Mouse (Mus musculus) liver, embryonic 15.5 days (tissue): ENCODE measurements around the gene Tmem30a. TPM values are rescaled to one million over a fixed set of nuclear protein-coding genes. Genes with fewer than 3 reads are reported as not detected.

Experiments used
- ATAC-seq: fragments of 200-750 bp; cut with Nextera tagmentation; 2 replicates; pipeline ENCODE4 v1.8.0; 2017; ENCODE audit warnings: moderate number of reproducible peaks, mild to moderate bottlenecking, moderate library complexity; ENCODE audit not compliant: insufficient read depth
- H3K27ac ChIP-seq: fragments of 300-500 bp; sonication (generic); replicated peaks from 2 replicates; pipeline ENCODE4 v1.5.1; 2015; ENCODE audit warnings: mild to moderate bottlenecking, inconsistent platforms
- H3K27me3 ChIP-seq: fragments of 300-500 bp; sonication (generic); 2 replicates; pipeline ENCODE4 v1.6.1; 2015; ENCODE audit warnings: mild to moderate bottlenecking, inconsistent platforms
- H3K36me3 ChIP-seq: fragments of 300-500 bp; sonication (generic); replicated peaks from 2 replicates; pipeline ENCODE4 v1.6.1; 2015; ENCODE audit warnings: moderate library complexity, mild to moderate bottlenecking, inconsistent platforms
- H3K4me1 ChIP-seq: fragments of 300-500 bp; sonication (generic); replicated peaks from 2 replicates; pipeline ENCODE4 v1.6.1; 2015; ENCODE audit warnings: inconsistent platforms
- H3K4me2 ChIP-seq: fragments of 300-500 bp; sonication (generic); 2 replicates; pipeline ENCODE4 v1.6.1; 2015; ENCODE audit warnings: moderate library complexity, mild to moderate bottlenecking, inconsistent platforms
- H3K4me3 ChIP-seq: fragments of 300-500 bp; sonication (generic); replicated peaks from 2 replicates; pipeline ENCODE4 v1.5.1; 2015; ENCODE audit warnings: mild to moderate bottlenecking, inconsistent platforms
- H3K9ac ChIP-seq: fragments of 300-500 bp; sonication (generic); 2 replicates; pipeline ENCODE4 v1.6.1; 2015; ENCODE audit warnings: moderate library complexity, mild to moderate bottlenecking, inconsistent platforms
- H3K9me3 ChIP-seq: fragments of 300-500 bp; sonication (generic); replicated peaks from 2 replicates; pipeline ENCODE4 v1.6.1; 2016; ENCODE audit warnings: inconsistent platforms
- WGBS: fragments of 180-500 bp; shearing (Covaris S2); methylation state at CpG from one replicate; pipeline ENCODE4 v1.1.7; 2015; ENCODE audit warnings: mixed read lengths; ENCODE audit not compliant: insufficient replicate concordance; 5-methylcytosine and 5-hydroxymethylcytosine counted together
- polyA plus RNA-seq: library from polyadenylated mRNA; unstranded; fragments of >200 nt; fragmentation: Nextera tagmentation; extraction: Ambion mirVana; gene quantifications from 2 replicates; pipeline ENCODE4 v1.2.1, GENCODE M21; 2015

The Tmem30a gene
- polyA plus RNA-seq, 1 experiment from 2014 or later: 36.6 TPM

GRCm38 (mm10) chr9:79745036-79745435 is 48.3 kb downstream of the Tmem30a start:
- Histone ChIP-seq H3K4me1 (no peaks in the 10 kb centered on the region), H3K4me2 (no peak overlapping the region), H3K9me3 (no peaks in the 10 kb centered on the region), H3K4me3 (no peak overlapping the region), H3K27me3 (no peaks in the 10 kb centered on the region), H3K36me3 (no peaks in the 10 kb centered on the region), H3K27ac (no peak overlapping the region), H3K9ac (no peak overlapping the region)
- ATAC-seq: no peak
- 62% methylated on average over 4 of the region's 4 CpGs for WGBS

GRCm38 (mm10) chr9:79735608-79736007 is 57.7 kb downstream of the Tmem30a start:
- ATAC-seq: no peak

GRCm38 (mm10) chr9:79730301-79730700 is 63.0 kb downstream of the Tmem30a start:
- no peak overlapping the region for H3K27ac ChIP-seq
- WGBS: 56% methylated on average over 5 of the region's 5 CpGs
- no peaks in the 10 kb centered on the region for H3K36me3 ChIP-seq
- H3K9me3 ChIP-seq: no peaks in the 10 kb centered on the region
- no peak for ATAC-seq
- H3K4me1 ChIP-seq: no peaks in the 10 kb centered on the region
- H3K9ac ChIP-seq: no peak overlapping the region
- no peak overlapping the region for H3K4me3 ChIP-seq
- H3K27me3 ChIP-seq: no peaks in the 10 kb centered on the region
- H3K4me2 ChIP-seq: no peak overlapping the region

More at GRCm38 (mm10) chr9:79735608-79736007, 57.7 kb downstream of the Tmem30a start:
- H3K4me2 ChIP-seq: no peak overlapping the region
- no peaks in the 10 kb centered on the region for H3K4me1 ChIP-seq
- H3K9me3 ChIP-seq: no peaks in the 10 kb centered on the region
- no peaks in the 10 kb centered on the region for H3K36me3 ChIP-seq
- H3K4me3 ChIP-seq: no peak overlapping the region
- WGBS: 63% methylated on average over 6 of the region's 6 CpGs
- H3K27me3 ChIP-seq: no peaks in the 10 kb centered on the region
- no peak overlapping the region for H3K9ac ChIP-seq
- no peak overlapping the region for H3K27ac ChIP-seq

DNA sequence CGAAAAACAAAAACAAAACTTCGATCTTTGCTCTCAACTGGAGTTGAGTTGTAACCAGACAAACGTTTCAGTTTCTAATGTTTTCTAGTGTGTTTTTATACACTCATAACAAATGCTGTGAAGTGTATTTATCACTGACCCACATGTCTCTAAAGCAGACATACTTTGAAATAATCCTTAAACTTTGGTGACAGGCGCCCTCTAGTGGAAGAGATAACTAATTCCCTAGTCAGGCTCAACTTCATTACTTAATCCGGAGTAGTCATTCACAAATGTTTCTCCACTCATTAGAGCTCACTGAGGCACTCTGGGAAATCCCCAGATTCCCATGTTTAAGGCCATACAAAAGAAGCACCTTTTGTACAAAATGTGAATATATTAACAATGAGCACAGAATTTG is 70.2 kb downstream of the Tmem30a start:
- H3K27ac ChIP-seq: no peak overlapping the region
- ATAC-seq: no peak
- no peaks in the 10 kb centered on the region for H3K36me3 ChIP-seq
- no peaks in the 10 kb centered on the region for H3K9me3 ChIP-seq
- H3K27me3 ChIP-seq: peaks cover 44% of the 10 kb centered on the region
- 27% methylated on average over 5 of the region's 5 CpGs for WGBS
- H3K4me2 ChIP-seq: no peak overlapping the region
- H3K4me3 ChIP-seq: no peak overlapping the region
- H3K9ac ChIP-seq: no peak overlapping the region
- peaks cover 7% of the 10 kb centered on the region; the same call in 1 of the 2 replicates for H3K4me1 ChIP-seq

GRCm38 (mm10) chr9:79721056-79721455 is 72.3 kb downstream of the Tmem30a start:
- no peak overlapping the region for H3K4me2 ChIP-seq
- H3K4me1 ChIP-seq: peaks cover 7% of the 10 kb centered on the region; the same call in 1 of the 2 replicates
- no peak overlapping the region for H3K4me3 ChIP-seq
- H3K27me3 ChIP-seq: peaks cover 59% of the 10 kb centered on the region
- H3K9me3 ChIP-seq: no peaks in the 10 kb centered on the region
- H3K36me3 ChIP-seq: no peaks in the 10 kb centered on the region
- no peak overlapping the region for H3K27ac ChIP-seq
- no peak overlapping the region for H3K9ac ChIP-seq
- 7% methylated on average over 9 of the region's 9 CpGs for WGBS
- no peak for ATAC-seq

DNA sequence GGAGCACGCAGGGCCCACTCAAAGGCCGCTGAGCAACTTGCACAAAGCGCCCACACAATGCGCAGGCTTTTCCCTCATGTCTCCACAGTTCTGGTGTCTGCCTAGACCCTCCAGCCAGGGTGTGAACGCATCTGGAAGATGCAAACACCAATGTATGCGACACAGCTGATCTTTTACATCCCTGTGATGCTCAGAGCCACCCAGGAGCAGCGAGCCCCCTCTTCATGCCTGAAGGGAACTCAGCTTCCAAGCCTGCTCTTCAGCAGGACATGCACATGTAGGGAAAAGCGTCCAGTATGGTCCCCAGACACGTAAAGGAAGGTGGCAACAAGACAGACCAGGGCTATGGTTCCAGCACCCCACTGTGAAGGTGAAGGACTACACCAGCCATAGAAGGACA is 73.2 kb downstream of the Tmem30a start:
- H3K4me1 ChIP-seq: peaks cover 7% of the 10 kb centered on the region; the same call in 1 of the 2 replicates
- no peaks in the 10 kb centered on the region for H3K9me3 ChIP-seq
- no peak overlapping the region for H3K9ac ChIP-seq
- no peak overlapping the region for H3K4me3 ChIP-seq
- 17% methylated on average over 9 of the region's 9 CpGs for WGBS
- ATAC-seq: no peak
- H3K27ac ChIP-seq: no peak overlapping the region
- H3K36me3 ChIP-seq: no peaks in the 10 kb centered on the region
- H3K27me3 ChIP-seq: peaks cover 63% of the 10 kb centered on the region
- H3K4me2 ChIP-seq: no peak overlapping the region

DNA sequence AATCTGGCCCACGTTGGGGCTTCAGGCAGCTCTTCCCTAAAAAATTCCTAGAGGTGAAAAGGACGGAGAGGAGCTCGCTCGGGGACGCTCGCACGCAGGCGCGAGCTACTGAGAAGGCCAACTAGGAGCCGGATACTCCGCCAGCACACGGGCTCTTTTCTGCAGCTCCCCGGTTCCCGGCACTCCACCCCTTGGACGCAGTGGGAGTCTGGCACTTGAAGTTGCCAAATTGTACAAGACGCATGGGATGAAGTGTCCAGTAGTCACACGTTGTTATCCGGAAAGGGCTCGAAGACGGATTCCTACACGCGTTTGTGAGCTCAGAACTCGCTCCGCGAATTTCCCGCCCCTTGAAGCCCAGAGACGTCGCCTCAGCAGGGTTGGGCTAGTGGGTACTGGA is 73.9 kb downstream of the Tmem30a start:
- H3K9me3 ChIP-seq: no peaks in the 10 kb centered on the region
- H3K4me1 ChIP-seq: peaks cover 7% of the 10 kb centered on the region; the same call in 1 of the 2 replicates
- ATAC-seq: no peak
- H3K4me2 ChIP-seq: peak overlapping the region; percentile 61
- 0 out of 2 replicates have a peak overlapping the region, but pooled peaks have one; percentile 38 for H3K4me3 ChIP-seq
- peaks cover 70% of the 10 kb centered on the region for H3K27me3 ChIP-seq
- H3K27ac ChIP-seq: no peak overlapping the region
- no peak overlapping the region for H3K9ac ChIP-seq
- H3K36me3 ChIP-seq: no peaks in the 10 kb centered on the region
- WGBS: 2% methylated on average over 28 of the region's 28 CpGs

Other genes with a start within 250 kb of the Tmem30a start
- gene Col12a1, start 74.7 kb downstream of the Tmem30a start, polyA plus RNA-seq: 1.7 TPM in 2 replicates
- gene Cox7a2, start 33.6 kb downstream of the Tmem30a start, polyA plus RNA-seq: 387 and 436 TPM in 2 replicates
- 0.67 and 0.90 TPM in 2 replicates for gene Filip1, start 219.3 kb upstream of the Tmem30a start, polyA plus RNA-seq